Mouse (Mus musculus): ENCODE measurements at regions not wholly inside any gene's neighbourhood (a gene's known extent, or its start where the extent isn't known, plus 50 kb on each side); places are given as distances from the start of the nearest gene placed in this dataset.

DNA sequence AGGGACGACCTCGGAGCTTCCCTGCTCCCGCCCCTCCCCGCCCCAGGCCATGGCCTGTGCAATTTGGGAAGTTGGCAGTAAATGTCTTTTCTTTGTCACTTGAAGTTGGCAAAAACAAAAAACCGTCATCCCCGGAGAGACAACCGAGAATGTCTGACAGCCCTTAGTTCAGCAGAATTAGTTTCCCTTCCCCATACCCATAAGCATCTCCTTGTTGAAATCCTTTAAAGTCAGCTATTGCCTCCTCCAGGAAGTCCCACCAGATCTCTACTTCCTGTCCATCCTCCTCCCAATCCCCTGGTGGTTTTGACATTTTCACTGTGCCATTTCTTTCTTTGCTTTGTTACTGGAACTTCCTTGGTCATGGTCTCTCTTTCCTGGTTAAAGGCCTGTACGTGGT, 54.8 kb downstream of the Foxb1 start:
- ATAC-seq (replicated peaks; ENCODE audit: insufficient number of reproducible peaks, low FRiP score, low TSS enrichment, poor library complexity, severe bottlenecking) = no peak

DNA sequence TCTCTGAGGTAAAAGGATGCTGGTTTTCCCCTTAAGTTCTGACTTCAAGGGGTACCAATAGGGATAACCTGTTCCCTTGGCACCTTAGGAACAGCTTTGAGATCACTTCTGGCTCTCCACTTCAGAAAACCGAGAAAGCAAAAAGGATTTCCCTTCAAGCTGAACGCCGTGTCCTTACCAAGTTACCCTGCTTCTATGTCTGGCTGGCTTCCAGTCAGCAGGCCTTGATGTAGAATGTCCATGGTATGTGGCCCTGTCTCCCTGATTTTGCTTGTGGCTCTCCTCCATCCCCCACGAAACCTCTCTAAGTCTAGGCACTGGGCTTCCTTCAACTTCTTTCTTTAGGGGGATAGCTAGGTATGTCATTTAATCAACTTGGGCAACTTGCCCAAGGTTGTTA, 55.7 kb downstream of the Foxb1 start:
- ATAC-seq (replicated peaks; ENCODE audit: insufficient number of reproducible peaks, low FRiP score, low TSS enrichment, poor library complexity, severe bottlenecking) = no peak

- ATAC-seq (replicated peaks; ENCODE audit: insufficient number of reproducible peaks, low FRiP score, low TSS enrichment, poor library complexity, severe bottlenecking) = no peak
Observed at GRCm38 (mm10) chr9:69703731-69704130, 57.0 kb downstream of the Foxb1 start.

GRCm38 (mm10) chr9:69702156-69702928, 58.4 kb downstream of the Foxb1 start:
- ATAC-seq (replicated peaks; ENCODE audit: insufficient number of reproducible peaks, low FRiP score, low TSS enrichment, poor library complexity, severe bottlenecking) = no peak

DNA sequence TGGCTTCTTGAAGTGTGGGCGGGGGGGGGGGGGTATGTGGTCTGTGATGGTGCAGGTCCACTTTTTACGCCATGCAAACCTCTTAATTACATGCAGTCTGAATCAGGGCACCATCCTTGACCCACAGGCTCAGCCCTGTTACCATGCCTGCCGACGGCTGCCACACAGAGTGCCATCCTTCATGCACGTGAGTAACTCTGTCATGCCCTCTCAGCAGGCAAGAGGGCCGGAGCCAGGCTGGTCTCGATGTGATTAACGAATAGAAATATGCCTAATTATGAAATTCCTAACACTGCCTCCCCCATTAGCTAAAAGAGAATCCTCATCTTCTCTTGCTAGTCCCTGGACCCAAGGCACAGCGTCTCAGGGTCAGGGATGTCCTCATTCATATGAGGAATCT, 60.0 kb downstream of the Foxb1 start:
- ATAC-seq (replicated peaks; ENCODE audit: insufficient number of reproducible peaks, low FRiP score, low TSS enrichment, poor library complexity, severe bottlenecking) = no peak

DNA sequence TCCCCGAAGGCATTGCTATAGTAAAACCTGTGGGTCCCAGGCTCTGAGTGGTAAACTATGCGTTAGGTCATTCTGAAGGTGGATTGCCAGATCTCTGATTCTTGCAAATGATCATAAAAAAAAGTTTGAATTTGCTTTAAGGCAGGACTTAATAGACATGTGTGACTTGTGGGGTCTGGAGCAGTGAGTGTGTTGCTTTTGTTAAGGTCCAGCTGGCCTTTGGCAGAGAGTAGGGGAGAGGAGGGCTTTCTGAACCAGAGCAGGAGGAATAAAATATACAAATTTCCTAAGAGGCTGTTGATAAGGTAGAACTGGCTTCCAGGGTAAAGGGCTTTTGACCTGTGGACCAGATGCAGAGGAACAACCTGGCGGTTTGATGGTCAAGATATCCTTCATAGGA, 69.0 kb downstream of the Foxb1 start:
- ATAC-seq (replicated peaks; ENCODE audit: insufficient number of reproducible peaks, low FRiP score, low TSS enrichment, poor library complexity, severe bottlenecking) = no peak

DNA sequence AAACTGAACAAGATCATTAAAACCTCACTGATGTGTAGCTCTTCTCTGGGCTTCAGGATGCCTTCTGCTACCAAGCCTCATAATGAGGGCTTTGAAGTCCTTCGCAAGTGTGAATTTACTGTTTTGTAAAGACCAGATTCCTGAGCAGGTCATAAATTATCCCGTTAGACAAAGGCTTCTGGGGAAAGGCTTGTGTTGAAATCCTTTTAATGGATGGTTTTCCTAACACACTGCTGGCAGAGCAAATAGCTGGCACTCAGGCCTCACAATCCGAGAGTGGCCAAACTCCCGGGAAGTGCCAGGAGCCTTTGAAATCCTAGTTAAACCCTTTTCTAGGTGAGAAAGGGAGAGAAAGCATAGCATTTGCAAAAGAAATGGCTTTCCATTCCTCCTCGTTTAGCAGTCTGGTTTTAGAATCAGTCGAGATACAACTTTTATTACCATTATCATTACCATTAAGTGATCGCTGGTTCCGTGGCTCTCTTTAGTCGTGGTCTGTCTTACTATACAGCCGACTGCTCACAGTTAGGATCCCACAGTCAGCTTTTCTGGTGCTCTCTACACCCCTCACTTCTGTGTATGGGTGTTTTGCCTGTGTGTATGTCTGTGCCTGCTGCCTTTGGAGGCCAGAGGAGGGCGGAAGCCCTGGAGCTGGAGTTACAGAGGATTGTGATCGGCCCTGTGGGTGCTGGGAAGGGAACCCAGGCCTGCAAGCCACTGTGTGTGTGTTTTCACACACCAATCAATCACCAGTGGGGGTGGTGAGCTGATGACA, 73.2 kb downstream of the Foxb1 start:
- ATAC-seq (replicated peaks; ENCODE audit: insufficient number of reproducible peaks, low FRiP score, low TSS enrichment, poor library complexity, severe bottlenecking) = no peak

DNA sequence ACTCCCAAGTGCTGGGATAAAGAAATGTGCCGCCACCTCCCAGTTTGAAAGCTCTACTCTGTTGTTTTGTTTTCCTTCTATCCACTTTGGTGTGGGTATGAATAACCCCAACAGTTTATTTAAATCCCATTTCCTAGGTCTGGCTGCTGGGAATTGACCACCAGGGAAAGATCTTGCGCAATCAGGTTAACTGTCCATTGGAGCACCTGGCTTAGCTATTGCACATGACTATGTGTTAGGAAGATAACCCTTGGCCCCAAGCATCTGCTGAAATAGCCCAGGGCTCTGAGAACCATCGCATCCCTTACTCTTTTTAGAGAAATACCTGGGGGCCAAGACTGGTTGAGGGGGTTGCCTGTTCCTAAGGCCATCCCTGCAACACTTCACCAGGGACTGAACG, 74.0 kb downstream of the Foxb1 start:
- no peak for ATAC-seq (replicated peaks; ENCODE audit: insufficient number of reproducible peaks, low FRiP score, low TSS enrichment, poor library complexity, severe bottlenecking)

GRCm38 (mm10) chr9:69685630-69686029, 75.1 kb downstream of the Foxb1 start:
- no peak for ATAC-seq (replicated peaks; ENCODE audit: insufficient number of reproducible peaks, low FRiP score, low TSS enrichment, poor library complexity, severe bottlenecking)

GRCm38 (mm10) chr9:69681372-69682213, 79.1 kb downstream of the Foxb1 start:
- ATAC-seq (replicated peaks; ENCODE audit: insufficient number of reproducible peaks, low FRiP score, low TSS enrichment, poor library complexity, severe bottlenecking) = no peak

DNA sequence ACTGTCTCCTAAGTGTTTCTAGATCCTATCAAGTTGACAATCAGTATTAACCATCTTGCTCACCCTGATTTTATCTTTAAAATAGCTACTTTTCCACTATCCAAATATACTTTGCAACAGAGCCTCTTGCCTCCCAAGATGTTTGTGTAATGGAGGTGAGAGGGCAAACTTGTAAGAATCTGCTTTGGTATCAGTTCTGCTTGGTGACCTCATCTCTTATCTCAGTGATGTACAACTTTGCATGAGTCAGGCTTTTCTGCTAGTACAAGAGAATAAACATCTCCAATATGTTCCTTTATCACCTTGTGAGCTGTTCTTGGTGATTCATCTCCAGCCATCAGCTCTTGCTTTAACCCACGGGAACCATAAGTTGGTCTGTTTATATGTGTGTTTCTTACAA, 82.1 kb downstream of the Foxb1 start:
- no peak for ATAC-seq (replicated peaks; ENCODE audit: insufficient number of reproducible peaks, low FRiP score, low TSS enrichment, poor library complexity, severe bottlenecking)

GRCm38 (mm10) chr9:69673463-69674105, 87.2 kb downstream of the Foxb1 start:
- ATAC-seq (replicated peaks; ENCODE audit: insufficient number of reproducible peaks, low FRiP score, low TSS enrichment, poor library complexity, severe bottlenecking) = no peak

GRCm38 (mm10) chr9:69672657-69673462, 87.9 kb downstream of the Foxb1 start:
- no peak for ATAC-seq (replicated peaks; ENCODE audit: insufficient number of reproducible peaks, low FRiP score, low TSS enrichment, poor library complexity, severe bottlenecking)

DNA sequence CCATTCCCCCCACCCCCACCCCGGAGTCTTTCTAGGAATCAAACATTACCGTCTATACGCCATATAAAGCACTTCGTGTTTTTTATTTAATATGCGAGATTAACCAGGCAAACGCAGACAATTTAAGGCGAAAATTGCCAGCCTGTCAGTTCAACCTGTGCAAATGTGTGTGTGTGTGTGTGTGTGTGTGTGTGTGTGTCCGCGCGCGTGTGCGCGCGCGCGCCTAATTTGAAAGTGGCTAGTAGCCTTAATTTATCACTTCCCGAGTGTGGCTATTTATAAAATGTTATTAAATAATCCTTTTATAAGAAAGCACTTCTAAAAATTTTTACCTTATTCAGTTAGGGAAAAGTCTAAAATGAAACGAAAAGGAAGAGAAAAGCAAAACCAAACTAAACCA, 89.5 kb downstream of the Foxb1 start:
- ATAC-seq (replicated peaks; ENCODE audit: insufficient number of reproducible peaks, low FRiP score, low TSS enrichment, poor library complexity, severe bottlenecking) = no peak

DNA sequence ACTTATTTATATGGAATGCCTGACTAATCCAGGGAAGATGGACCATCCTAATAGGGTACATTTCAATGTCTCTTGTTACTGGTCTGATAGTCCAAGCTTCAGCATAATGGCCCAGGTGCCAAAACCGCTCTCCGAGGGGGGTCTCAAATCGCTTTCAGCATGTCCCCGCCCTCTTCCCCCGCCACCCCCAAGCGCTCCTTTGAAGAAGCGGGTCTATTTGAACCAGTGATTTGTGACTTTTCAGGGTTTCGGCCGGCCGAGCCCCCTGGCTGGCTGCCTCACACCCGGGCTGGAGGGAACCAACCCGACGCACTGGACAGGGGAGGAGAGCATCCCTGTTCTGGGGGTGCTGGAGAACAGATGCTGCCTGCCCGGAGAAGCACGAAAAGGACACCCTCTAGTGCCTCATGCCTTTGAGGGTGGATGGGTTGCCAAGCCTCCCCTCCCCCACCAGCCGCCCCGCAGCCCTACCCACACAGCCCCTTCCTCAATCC, 90.1 kb downstream of the Foxb1 start:
- no peak for ATAC-seq (replicated peaks; ENCODE audit: insufficient number of reproducible peaks, low FRiP score, low TSS enrichment, poor library complexity, severe bottlenecking)

GRCm38 (mm10) chr9:69669611-69670550, 90.9 kb downstream of the Foxb1 start:
- no peak for ATAC-seq (replicated peaks; ENCODE audit: insufficient number of reproducible peaks, low FRiP score, low TSS enrichment, poor library complexity, severe bottlenecking)

DNA sequence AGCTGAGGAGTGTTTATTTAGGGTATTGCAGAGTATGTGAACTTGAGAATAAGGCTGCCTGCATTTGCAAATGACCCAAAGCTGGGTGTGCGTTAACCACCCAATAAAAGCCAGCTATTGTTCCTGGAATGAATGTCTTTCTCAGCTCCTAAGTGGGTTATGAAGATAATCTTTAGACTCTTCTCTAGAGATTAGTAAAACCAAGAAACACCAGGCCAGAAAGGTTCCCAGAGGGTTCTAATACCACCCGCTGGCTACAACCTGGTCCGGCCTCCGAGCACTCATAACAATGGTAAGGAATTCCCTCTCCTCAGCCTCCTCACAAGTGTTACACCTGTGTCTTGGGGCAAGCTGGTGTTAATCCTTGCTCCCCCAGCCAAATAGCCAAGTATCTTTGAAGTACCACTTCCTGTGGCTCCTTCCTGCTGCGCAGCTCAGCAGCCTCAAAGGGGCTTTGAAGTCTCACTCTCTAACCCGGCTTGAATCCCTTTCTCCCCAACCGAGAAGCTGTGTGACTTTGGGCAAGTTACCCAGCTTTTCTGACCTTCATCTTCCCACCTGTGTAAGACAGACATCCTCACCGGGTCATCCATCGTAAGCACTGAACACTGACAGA, 92.2 kb downstream of the Foxb1 start:
- ATAC-seq (replicated peaks; ENCODE audit: insufficient number of reproducible peaks, low FRiP score, low TSS enrichment, poor library complexity, severe bottlenecking) = no peak

Data from monocyte, adult 5-6 weeks (primary cell).